Mouse (Mus musculus): ENCODE measurements around the gene Klc4.

Klc4 gene

GRCm38 (mm10) chr17:46651755-46652547, 6.1 kb upstream of the Klc4 start:
- peak; percentile 49 for DNase-seq

GRCm38 (mm10) chr17:46651292-46651691, 5.5 kb upstream of the Klc4 start:
- no peak for DNase-seq

- DNase-seq: peak; percentile 93
Observed at GRCm38 (mm10) chr17:46650232-46651031, 4.6 kb upstream of the Klc4 start, which contains the start of gene Cul7. Gene Cul7, plus strand, starts transcription at chr17:46650337.

GRCm38 (mm10) chr17:46649811-46650210, 4.0 kb upstream of the Klc4 start:
- peak; percentile 50 for DNase-seq

- DNase-seq: peak; percentile 58
Observed at GRCm38 (mm10) chr17:46648436-46648835, 2.6 kb upstream of the Klc4 start.

- DNase-seq: peak; percentile 45
Observed at GRCm38 (mm10) chr17:46647279-46647678, 1.5 kb upstream of the Klc4 start.

- DNase-seq: no peak
Observed at GRCm38 (mm10) chr17:46646322-46646662, 470 bp upstream of the Klc4 start.

GRCm38 (mm10) chr17:46644916-46645475, 826 bp downstream of the Klc4 start:
- peak; percentile 77 for DNase-seq

- peak; percentile 54 for DNase-seq
Observed at GRCm38 (mm10) chr17:46644152-46644805, 1.5 kb downstream of the Klc4 start.

GRCm38 (mm10) chr17:46642060-46642459, 3.8 kb downstream of the Klc4 start:
- DNase-seq: peak; percentile 52

- no peak for DNase-seq
Observed at GRCm38 (mm10) chr17:46639929-46640328, 5.9 kb downstream of the Klc4 start.

GRCm38 (mm10) chr17:46636831-46637523, 8.8 kb downstream of the Klc4 start:
- DNase-seq: peak; percentile 76

- peak; percentile 48 for DNase-seq
Observed at GRCm38 (mm10) chr17:46629685-46630441, 16.0 kb downstream of the Klc4 start.

GRCm38 (mm10) chr17:46628791-46629684, 16.8 kb downstream of the Klc4 start, which contains the start of gene Ptk7:
Gene Ptk7, minus strand, starts transcription at chr17:46629504.
- peak; percentile 56 for DNase-seq

GRCm38 (mm10) chr17:46628471-46628790, 17.4 kb downstream of the Klc4 start:
- DNase-seq: no peak

- DNase-seq: no peak
Observed at GRCm38 (mm10) chr17:46627409-46627808, 18.4 kb downstream of the Klc4 start.

- DNase-seq: no peak
Observed at GRCm38 (mm10) chr17:46624598-46624997, 21.2 kb downstream of the Klc4 start.

GRCm38 (mm10) chr17:46623819-46624557, 21.8 kb downstream of the Klc4 start:
- DNase-seq: no peak

GRCm38 (mm10) chr17:46622269-46622668, 23.6 kb downstream of the Klc4 start:
- no peak for DNase-seq

GRCm38 (mm10) chr17:46621324-46621723, 24.5 kb downstream of the Klc4 start:
- peak; percentile 44 for DNase-seq

Measured in cerebellum, adult 11-12 months (tissue).